Mouse (Mus musculus): ENCODE measurements around the gene Wdr5. TPM values are rescaled to one million over a fixed set of nuclear protein-coding genes. Genes with fewer than 3 reads are reported as not detected.
"Not testable (repeated sequence)": the region's sequence is repeated elsewhere in the genome, so short reads cannot be mapped to it uniquely, and the experiment has no call there.

The Wdr5 gene
- polyA plus RNA-seq, 1 experiment from 2014 or later = 53.0 TPM

DNA sequence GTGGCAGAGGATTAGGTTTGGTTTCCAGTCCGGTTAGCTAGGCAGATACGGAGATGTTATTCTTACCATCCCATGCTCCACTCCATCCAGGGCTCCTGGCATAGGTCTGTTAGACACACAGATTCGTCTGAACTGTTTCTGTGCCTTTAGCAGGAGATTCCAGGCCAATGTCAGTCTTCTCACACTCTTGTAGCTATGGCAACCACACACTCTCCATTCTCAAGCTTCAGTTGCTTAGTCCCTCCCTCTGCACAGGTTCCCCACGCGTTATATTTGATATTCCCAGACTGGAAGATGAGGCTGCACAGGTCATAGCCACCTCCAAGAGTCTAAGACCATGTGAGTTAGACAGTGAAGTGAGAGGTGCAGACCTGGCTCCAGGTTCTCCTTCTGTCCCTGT, 1.1 kb upstream of the Wdr5 start:
- H3K27ac ChIP-seq (ENCODE audit: low read length) = peak overlapping the region; percentile 94
- peaks cover 25% of the 10 kb centered on the region for H3K4me1 ChIP-seq (replicated peaks; ENCODE audit: control insufficient read depth, insufficient read depth, low read length)
- WGBS = 60% methylated on average over 5 of the region's 5 CpGs
- peak overlapping the region; percentile 77 for H3K4me2 ChIP-seq (ENCODE audit: low read depth, low read length)
- H3K27me3 ChIP-seq (ENCODE audit: control insufficient read depth, insufficient read depth, low read depth, low read length) = no peaks in the 10 kb centered on the region
- H3K9me3 ChIP-seq (ENCODE audit: control insufficient read depth, low read length) = peaks cover 7% of the 10 kb centered on the region
- H3K9ac ChIP-seq (ENCODE audit: low read length) = peak overlapping the region; percentile 94
- no peak for ATAC-seq (ENCODE audit: low read depth)
- H3K36me3 ChIP-seq (ENCODE audit: control insufficient read depth, insufficient read depth, low read length) = peaks cover 6% of the 10 kb centered on the region; the same call in 1 of the 2 replicates
- peak overlapping the region; percentile 90 for H3K4me3 ChIP-seq (ENCODE audit: low read length)

DNA sequence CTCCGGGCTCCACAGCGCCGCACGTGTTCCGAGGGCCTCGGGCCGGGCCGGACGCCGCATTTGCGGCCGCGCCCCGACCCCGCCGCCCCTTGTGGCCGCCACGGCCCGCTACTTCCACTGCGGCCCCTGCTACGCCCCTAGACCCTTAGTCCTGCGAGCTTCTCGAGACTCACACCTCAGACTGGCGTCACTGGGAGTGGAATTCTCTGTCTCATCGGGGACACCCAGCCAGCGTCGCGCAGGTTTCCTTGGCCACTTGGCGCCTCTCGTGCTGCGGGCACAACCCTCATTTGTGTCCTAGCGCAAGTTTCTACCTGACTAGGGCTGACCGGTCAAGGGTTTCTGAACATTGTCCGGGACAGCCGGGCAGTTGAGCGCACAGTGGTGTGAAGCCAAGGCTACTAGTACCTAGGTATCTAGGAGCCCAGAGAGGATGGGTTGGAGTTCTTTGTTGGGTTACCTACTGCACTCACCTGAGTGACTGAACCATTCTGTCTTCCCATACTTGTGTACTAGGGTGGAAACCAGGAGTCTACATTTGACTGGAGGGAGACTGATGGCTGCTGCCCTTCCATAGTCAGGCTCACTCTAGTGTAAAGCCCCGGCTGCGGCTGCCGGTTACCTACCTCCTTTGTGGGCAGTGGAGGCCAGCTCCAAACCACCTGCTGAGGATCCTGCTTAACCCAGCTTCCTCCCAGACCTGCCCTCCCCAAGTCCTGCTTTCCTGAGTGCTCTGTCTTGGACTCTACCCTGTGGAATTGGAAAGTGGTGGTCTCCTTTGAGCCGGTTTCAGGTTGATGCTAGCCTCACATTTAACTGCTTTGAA, 597 bp downstream of the Wdr5 start:
- Histone ChIP-seq H3K36me3 (ENCODE audit: control insufficient read depth, insufficient read depth, low read length) (peaks cover 10% of the 10 kb centered on the region; the same call in 1 of the 2 replicates), H3K27me3 (ENCODE audit: control insufficient read depth, insufficient read depth, low read depth, low read length) (no peaks in the 10 kb centered on the region), H3K27ac (ENCODE audit: low read length) (peak overlapping the region; percentile 94), H3K9me3 (ENCODE audit: control insufficient read depth, low read length) (peaks cover 7% of the 10 kb centered on the region), H3K4me2 (ENCODE audit: low read depth, low read length) (peak overlapping the region; percentile 77), H3K4me1 (replicated peaks; ENCODE audit: control insufficient read depth, insufficient read depth, low read length) (peaks cover 25% of the 10 kb centered on the region), H3K4me3 (ENCODE audit: low read length) (peak overlapping the region; percentile 90), H3K9ac (ENCODE audit: low read length) (peak overlapping the region; percentile 94)
- WGBS = under 1% methylated on average over 33 of the region's 40 CpGs
- peak; percentile 69 for ATAC-seq (ENCODE audit: low read depth)

DNA sequence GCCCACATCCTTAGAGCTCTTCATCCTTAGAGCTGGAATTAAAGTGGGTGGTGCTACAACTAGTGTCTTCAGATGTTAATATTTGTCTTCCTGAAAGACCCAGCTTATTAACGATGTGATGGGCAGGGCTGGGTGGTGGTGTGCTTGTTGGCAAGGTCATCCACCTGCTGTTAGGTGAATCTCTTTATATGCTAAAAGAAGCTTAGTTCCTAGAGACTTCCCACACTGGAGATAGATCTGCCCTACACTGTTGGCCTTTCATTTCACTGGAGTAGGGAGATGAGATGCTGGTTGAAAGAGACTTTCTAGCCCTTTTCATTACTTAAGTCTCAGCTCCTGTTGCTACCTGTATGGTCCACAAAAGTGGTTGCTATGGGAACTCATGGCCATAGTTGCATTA, 1.3 kb downstream of the Wdr5 start:
- H3K9me3 ChIP-seq (ENCODE audit: control insufficient read depth, low read length) = peaks cover 7% of the 10 kb centered on the region
- H3K27me3 ChIP-seq (ENCODE audit: control insufficient read depth, insufficient read depth, low read depth, low read length) = no peaks in the 10 kb centered on the region
- ATAC-seq (ENCODE audit: low read depth) = no peak
- no peak overlapping the region for H3K27ac ChIP-seq (ENCODE audit: low read length)
- H3K36me3 ChIP-seq (ENCODE audit: control insufficient read depth, insufficient read depth, low read length) = peaks cover 15% of the 10 kb centered on the region
- H3K4me2 ChIP-seq (ENCODE audit: low read depth, low read length) = peak overlapping the region; percentile 77
- H3K9ac ChIP-seq (ENCODE audit: low read length) = peak overlapping the region; percentile 94
- H3K4me3 ChIP-seq (ENCODE audit: low read length) = peak overlapping the region; percentile 90
- peaks cover 25% of the 10 kb centered on the region for H3K4me1 ChIP-seq (replicated peaks; ENCODE audit: control insufficient read depth, insufficient read depth, low read length)
- WGBS = 6% methylated on average over 1 of the region's 1 CpGs

DNA sequence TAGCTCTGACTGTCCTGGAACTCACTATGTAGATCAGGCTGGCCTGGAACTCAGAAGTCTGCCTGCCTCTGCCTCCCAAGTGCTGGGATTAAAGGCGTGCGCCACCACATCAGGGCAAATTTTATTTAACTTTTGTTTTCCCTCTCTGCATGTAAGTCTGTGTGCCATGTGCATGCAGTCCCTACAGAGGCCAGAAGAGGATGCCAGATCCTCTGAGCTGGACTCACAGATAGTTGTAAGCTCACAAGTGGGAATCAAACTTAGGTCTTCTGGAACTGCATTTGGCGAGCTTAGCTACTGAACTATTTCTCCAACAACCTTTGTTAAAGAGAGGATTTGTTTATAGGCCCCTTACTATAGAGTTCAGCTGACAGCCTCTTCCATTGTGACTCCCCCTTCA, 3.3 kb downstream of the Wdr5 start:
- no peak overlapping the region for H3K4me2 ChIP-seq (ENCODE audit: low read depth, low read length)
- H3K36me3 ChIP-seq (ENCODE audit: control insufficient read depth, insufficient read depth, low read length) = peaks cover 21% of the 10 kb centered on the region
- peaks cover 25% of the 10 kb centered on the region for H3K4me1 ChIP-seq (replicated peaks; ENCODE audit: control insufficient read depth, insufficient read depth, low read length)

GRCm38 (mm10) chr2:27538455-27539330, 23.7 kb downstream of the Wdr5 start:
- WGBS = 50% methylated on average over 5 of the region's 5 CpGs
- peak overlapping the region; percentile 48 for H3K4me2 ChIP-seq (ENCODE audit: low read depth, low read length)
- H3K9ac ChIP-seq (ENCODE audit: low read length); H3K9me3 ChIP-seq (ENCODE audit: control insufficient read depth, low read length); H3K27me3 ChIP-seq (ENCODE audit: control insufficient read depth, insufficient read depth, low read depth, low read length); H3K4me3 ChIP-seq (ENCODE audit: low read length); ATAC-seq (ENCODE audit: low read depth): not testable (repeated sequence)
- H3K4me1 ChIP-seq (replicated peaks; ENCODE audit: control insufficient read depth, insufficient read depth, low read length) = peaks cover 10% of the 10 kb centered on the region
- H3K27ac ChIP-seq (ENCODE audit: low read length) = peak overlapping the region; percentile 41; the same call in 1 of the 2 replicates
- peaks cover 25% of the 10 kb centered on the region for H3K36me3 ChIP-seq (ENCODE audit: control insufficient read depth, insufficient read depth, low read length)

More for the DNA sequence above, 3.3 kb downstream of the Wdr5 start:
- no peak overlapping the region for H3K4me3 ChIP-seq (ENCODE audit: low read length)
- 93% methylated on average over 3 of the region's 3 CpGs for WGBS
- no peak overlapping the region for H3K27ac ChIP-seq (ENCODE audit: low read length)
- no peak for ATAC-seq (ENCODE audit: low read depth)
- H3K9me3 ChIP-seq (ENCODE audit: control insufficient read depth, low read length) = no peaks in the 10 kb centered on the region
- no peak overlapping the region for H3K9ac ChIP-seq (ENCODE audit: low read length)
- H3K27me3 ChIP-seq (ENCODE audit: control insufficient read depth, insufficient read depth, low read depth, low read length) = no peaks in the 10 kb centered on the region

DNA sequence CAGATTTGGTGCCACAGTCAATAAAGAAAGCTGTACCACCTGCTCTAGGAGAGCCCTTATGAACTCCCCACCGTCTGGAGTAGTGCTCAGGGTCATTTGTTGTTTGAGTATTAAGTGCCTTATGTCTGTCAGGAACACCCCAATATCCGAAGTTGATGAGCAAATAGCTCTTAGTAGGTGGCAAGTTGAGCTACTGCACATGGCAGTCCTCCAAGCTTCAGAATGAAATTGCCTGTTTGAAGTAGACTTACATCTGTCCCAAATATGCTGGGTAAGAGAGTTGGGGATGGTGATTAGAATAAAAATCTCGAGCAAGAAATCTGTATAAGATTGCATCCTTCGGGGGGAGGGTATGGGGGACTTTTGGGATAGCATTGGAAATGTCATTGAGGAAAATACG, 24.4 kb downstream of the Wdr5 start:
- Histone ChIP-seq H3K4me2 (ENCODE audit: low read depth, low read length) (peak overlapping the region; percentile 48), H3K27me3 (ENCODE audit: control insufficient read depth, insufficient read depth, low read depth, low read length) (no peaks in the 10 kb centered on the region), H3K9ac (ENCODE audit: low read length) (no peak overlapping the region), H3K36me3 (ENCODE audit: control insufficient read depth, insufficient read depth, low read length) (peaks cover 18% of the 10 kb centered on the region), H3K4me1 (replicated peaks; ENCODE audit: control insufficient read depth, insufficient read depth, low read length) (peaks cover 10% of the 10 kb centered on the region), H3K9me3 (ENCODE audit: control insufficient read depth, low read length) (no peaks in the 10 kb centered on the region), H3K4me3 (ENCODE audit: low read length) (no peak overlapping the region), H3K27ac (ENCODE audit: low read length) (peak overlapping the region; percentile 41)
- ATAC-seq (ENCODE audit: low read depth) = no peak
- 9% methylated on average over 5 of the region's 5 CpGs for WGBS

DNA sequence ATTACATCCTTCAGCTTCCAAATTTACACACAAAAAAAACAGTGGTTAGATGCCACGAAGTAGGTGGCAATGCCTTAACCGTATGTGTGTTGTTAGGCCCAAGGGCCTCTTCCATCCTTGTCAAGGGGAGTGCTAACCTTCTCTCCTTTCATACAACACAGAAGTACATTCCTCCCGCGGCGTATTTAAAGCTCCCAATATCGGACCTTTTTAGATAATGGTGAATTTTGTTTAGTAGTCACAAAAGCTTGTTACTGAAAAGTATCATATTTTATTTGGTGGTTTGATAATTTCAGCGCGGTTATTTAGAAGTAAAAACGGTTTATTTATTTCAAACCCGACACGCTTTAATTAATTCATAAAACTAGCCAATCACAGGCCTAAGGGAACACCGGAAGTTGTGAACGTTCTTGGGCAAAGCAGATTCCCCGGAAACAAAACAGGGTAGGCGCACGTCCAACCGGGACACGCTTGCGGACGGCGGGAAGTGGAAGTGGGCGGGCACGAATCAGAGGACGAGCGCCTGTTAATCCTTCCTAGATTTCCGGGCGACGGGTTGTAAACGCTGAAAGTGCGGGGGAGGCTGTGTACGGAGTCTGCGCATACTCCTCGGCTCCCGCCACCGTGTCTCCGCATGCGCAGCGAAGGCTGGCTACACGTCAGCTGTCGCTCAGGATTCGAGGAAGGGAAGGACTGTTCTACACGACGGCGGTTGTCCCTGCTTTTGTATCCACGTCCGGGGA, 25.0 kb downstream of the Wdr5 start:
- 1% methylated on average over 46 of the region's 46 CpGs for WGBS
- peak overlapping the region; percentile 81 for H3K4me2 ChIP-seq (ENCODE audit: low read depth, low read length)
- H3K27me3 ChIP-seq (ENCODE audit: control insufficient read depth, insufficient read depth, low read depth, low read length) = no peaks in the 10 kb centered on the region
- peak overlapping the region; percentile 90 for H3K27ac ChIP-seq (ENCODE audit: low read length)
- H3K4me3 ChIP-seq (ENCODE audit: low read length) = peak overlapping the region; percentile 54
- no peaks in the 10 kb centered on the region for H3K9me3 ChIP-seq (ENCODE audit: control insufficient read depth, low read length)
- H3K9ac ChIP-seq (ENCODE audit: low read length) = peak overlapping the region; percentile 73
- ATAC-seq (ENCODE audit: low read depth) = peak; percentile 98
- peaks cover 12% of the 10 kb centered on the region for H3K36me3 ChIP-seq (ENCODE audit: control insufficient read depth, insufficient read depth, low read length)
- peaks cover 10% of the 10 kb centered on the region for H3K4me1 ChIP-seq (replicated peaks; ENCODE audit: control insufficient read depth, insufficient read depth, low read length)

DNA sequence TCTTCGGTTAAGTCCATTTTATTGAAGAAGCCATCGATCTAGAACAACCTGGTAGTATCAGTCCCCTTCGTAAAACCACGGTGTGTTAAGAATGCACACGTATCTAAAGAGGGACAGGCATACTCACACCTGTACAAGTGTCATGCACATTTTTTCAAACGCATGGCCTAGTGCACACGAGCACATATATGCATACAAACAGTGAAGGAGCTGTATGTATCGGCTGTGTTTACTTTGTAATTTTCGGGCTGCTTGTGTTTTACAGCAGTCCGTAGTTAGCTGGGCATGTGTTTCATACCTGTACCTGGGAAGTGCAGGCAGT, 25.5 kb downstream of the Wdr5 start:
- peak; percentile 10 for ATAC-seq (ENCODE audit: low read depth)
- H3K9ac ChIP-seq (ENCODE audit: low read length) = peak overlapping the region; percentile 73
- peaks cover 7% of the 10 kb centered on the region for H3K36me3 ChIP-seq (ENCODE audit: control insufficient read depth, insufficient read depth, low read length)
- WGBS = 11% methylated on average over 10 of the region's 10 CpGs
- no peaks in the 10 kb centered on the region for H3K27me3 ChIP-seq (ENCODE audit: control insufficient read depth, insufficient read depth, low read depth, low read length)
- H3K27ac ChIP-seq (ENCODE audit: low read length) = peak overlapping the region; percentile 90
- H3K4me3 ChIP-seq (ENCODE audit: low read length) = peak overlapping the region; percentile 54
- no peaks in the 10 kb centered on the region for H3K9me3 ChIP-seq (ENCODE audit: control insufficient read depth, low read length)
- H3K4me2 ChIP-seq (ENCODE audit: low read depth, low read length) = peak overlapping the region; percentile 81
- peaks cover 10% of the 10 kb centered on the region for H3K4me1 ChIP-seq (replicated peaks; ENCODE audit: control insufficient read depth, insufficient read depth, low read length)
